Mouse (Mus musculus) left cerebral cortex, adult 11 months (tissue): ENCODE data around the gene 1700020A23Rik.
A peak's percentile ranks its signal among the peaks of the same experiment; 100 is the strongest.
"Not testable (repeated sequence)": the region's sequence is repeated elsewhere in the genome, so short reads cannot be mapped to it uniquely, and the experiment has no call there.

Source experiments
- DNase-seq: peaks from one replicate; pipeline ENCODE4 v3.0.0; 2022; ENCODE audit warnings: low spot score

Gene 1700020A23Rik

DNA sequence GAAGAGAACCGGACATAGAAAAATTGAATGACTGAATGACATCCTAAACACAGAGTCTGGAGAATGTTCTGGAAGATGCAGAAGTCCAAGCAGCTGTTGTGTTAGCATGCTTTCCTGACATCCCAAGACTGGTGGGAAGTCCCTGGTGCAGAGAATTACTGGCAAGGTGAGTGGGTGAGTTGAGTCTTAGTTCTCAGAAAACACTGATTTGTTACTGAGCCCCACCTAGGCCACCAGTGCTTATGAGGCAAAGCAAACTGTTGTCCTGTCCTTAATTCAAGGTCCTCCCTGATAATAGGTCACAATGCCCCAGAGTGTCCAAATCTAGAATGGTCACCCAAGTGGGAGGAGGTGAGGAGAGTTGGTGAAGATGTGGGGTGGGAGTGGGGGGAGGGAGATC lies at the start of gene 1700020A23Rik, which contains the start of gene Gm28372:
Gene 1700020A23Rik, plus strand, starts transcription at position 321 of the 400 bp plus-strand sequence.
Gene Gm28372, plus strand, starts transcription at position 301 of the 400 bp plus-strand sequence.
- no peak for DNase-seq

DNA sequence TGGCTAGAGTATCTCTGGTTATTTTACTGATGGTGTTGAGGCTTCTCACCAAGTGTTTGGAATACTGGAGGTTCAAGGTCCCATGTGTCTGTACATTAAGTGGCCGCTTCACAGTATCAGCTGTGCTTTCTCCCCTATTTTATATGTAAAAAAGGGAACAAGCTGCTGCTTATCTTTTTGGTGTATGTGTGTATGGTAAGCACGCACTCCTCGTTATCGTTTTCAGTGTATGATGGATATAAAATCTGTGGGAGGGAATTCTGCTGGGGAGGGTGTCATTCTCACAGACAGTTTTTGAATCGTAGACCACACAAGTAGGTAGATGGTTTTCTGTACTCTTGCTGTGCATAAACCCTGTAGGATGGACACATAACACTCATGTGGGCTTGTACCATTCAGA lies 47.5 kb upstream of the 1700020A23Rik start:
- no peak for DNase-seq

DNA sequence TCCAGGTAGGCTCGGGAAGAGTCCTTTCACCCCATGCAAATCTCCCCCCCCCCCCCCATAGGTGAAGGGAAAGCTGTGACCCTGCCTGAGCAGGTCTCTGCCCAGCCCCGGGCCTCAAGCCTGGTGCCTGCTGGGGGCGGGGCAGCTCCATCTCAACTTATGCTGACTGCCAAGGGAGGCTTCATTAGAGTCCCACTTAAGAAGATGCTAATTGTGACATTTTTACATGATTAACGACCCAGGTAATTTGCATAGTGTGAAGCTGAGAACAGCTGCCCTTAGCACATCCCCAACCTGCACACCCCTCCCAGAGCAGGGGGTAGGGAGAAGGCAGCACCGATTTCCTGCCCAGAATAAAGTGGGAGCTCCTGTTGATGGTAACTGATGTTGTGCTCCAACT lies 46.2 kb upstream of the 1700020A23Rik start:
- no peak for DNase-seq

DNA sequence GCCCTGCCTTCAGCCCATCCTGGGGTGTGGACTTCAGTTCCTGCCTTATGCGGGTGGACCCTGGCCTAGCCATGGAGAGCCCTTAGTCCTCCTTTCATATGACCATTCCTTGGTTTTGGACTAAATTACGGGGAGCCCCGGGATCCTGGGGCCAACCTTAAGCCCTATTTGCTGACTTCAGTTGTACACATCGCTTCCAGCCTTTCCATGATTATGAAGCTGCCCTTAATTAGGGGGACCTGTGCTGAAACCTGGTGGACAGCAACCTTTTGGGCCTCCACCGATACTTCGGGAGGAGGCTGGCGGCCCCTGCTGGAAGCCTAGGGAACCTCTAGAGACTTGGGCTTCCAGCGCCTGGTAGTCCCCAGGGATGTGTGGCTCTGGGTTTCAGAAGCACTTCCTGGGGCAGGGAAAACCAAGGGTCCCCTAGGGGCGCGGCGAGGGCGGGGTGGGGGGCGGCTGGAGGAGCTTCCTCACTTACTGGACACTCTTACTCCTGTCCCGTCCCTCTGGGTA lies 42.5 kb upstream of the 1700020A23Rik start:
- DNase-seq = peak; percentile 10

DNA sequence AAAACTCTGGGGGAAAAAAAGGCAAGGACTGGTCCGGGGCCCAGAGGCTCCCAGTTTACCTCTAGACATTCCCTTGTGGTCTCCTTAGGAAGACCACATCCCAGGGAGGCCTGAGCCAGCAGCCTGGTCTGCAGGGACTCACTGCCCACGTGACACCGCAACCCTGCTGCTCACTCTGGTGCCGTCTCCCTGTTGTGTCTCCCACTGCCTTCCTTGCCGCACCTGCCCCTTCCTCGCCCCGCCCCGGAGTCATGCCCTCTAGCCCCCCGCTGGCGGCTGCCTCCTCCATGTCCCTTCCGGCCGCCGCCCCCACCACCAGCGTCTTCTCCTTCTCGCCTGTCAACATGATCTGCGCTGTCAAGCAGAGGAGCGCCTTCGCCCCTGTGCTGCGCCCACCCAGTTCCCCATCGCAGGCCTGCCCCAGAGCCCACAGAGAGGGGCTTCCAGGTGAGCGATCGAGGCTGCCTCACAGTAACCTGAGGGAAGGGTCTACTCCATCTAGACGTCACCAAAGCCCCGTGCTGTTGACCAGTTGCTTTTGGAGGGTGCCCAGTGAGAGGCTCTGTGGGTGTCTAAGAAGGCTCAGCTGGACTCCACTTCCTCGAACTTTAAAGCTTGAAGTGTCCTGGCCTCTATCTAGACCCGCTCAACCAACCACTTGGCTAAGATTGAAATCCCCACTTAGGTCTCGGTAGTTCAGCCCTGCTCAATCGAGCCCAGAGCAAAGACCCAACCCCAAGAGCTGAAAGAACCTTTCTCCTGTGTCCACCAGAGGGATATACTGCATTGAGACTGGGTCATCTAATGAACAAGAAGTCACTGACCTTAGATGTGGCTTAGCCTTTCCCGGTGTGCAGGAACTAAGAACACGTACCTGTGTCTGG lies 39.6 kb upstream of the 1700020A23Rik start:
- DNase-seq = no peak

DNA sequence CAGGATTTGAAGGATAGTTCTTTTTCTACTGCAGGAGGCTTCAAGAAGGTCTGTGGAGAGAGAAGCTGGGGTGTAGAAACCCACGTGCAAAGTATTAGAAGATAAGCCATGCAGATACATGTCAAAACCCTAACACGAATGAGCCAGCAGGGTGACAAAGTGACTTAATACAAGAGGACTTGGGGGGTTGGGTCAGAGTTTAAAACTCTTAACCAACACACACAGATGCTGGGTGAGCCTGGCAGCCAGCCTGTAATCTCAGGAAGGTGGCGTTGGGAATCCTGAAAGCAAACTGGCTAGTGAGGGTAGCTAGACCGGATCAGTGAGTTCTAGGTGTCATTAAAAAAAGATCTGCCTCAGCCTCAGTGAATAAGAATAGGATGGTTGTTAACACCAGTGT lies 37.7 kb upstream of the 1700020A23Rik start:
- no peak for DNase-seq

DNA sequence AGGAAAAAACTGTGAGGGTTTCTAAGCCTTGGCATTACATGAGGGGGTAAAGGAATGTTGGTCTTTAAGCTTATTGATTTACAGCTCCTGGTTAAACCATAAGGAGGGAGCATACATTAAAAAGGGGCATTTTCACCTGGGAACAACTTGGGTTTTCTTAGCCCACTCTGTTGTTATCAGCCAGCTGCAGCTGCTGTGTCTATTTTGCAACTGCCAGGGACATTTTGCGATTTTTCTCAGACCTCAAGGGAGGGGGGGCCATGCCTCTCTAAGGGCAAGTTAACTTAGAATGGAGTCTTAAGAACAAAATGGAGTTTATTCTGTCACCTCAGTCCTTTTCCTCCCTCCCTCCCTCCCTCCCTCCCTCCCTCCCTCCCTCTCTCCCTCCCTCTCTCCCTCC lies 32.0 kb upstream of the 1700020A23Rik start:
- DNase-seq = not testable (repeated sequence)

DNA sequence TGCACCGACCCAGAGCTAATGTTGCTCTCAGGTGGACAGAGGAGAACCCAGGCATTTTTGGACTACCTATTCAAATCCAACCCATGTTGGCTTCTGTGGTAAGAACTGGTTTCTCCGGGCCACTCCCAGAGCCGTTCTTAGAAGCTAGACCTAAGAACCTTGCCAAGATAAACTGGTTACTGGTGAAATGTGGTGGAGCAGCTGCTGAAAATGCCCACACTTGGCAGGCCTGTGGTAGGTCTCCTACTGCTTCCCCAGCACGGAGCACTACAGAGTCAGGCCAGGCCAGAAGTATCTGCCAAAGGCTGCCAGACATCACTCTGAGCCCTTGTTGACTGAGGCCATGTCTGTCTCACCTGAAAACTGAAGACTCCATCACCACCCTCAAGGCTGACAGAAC lies 30.1 kb upstream of the 1700020A23Rik start:
- no peak for DNase-seq

DNA sequence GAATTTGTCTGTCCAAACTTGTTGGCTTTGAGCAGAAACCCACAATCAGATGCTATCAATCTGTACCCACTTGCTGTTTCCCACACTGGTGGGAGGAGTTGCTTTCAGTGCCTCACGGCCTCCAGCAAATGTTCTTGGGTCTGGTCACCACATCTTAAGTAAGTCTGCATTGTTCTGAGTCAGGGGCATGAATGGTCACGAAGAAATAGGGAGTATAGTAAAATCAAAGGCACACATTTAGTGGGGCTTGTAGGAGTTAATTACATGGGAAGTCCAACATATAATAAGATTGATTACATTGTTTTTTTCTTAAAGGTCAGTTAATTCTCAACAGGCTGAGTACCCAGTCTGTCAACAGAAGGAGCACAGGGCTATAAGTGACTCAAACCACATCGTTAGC lies 21.9 kb upstream of the 1700020A23Rik start:
- no peak for DNase-seq

DNA sequence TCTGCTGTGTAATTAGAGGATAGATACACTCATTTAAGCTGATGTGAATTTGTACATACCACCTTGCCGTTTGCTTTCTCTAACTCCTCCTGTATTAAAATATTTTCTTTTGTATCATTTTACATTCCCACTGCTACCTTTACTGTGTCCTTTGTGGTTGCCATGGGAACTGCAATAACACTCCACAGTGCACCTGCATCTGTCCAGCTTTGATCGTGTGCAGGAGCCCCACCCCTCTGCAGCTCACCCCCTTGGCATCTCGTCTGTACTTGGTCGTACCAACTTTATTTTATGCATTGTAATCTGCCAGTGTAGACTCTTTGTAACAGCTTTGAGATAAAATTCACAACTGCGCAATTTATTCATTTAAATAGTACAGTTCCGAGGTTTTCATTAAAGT lies 21.2 kb upstream of the 1700020A23Rik start:
- DNase-seq = no peak

DNA sequence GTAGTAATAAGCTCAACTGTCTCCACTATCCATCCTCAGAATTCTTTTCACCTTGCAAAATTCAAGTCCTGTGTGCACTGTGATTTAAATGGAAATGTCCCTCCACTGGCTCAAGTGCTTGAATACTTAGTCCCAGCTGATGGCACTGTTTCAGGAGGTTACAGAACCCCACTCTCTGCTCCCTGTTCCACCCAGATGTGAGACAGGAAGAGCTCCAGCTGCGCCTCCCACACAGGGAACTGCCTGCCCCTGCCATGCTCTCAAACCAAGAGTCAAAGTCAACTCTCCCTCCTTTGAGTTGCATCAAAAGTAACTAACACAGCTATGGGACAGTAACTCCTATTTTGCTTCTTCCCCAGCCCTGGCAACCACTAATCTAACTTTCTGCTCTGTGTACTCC lies 18.8 kb upstream of the 1700020A23Rik start:
- no peak for DNase-seq

DNA sequence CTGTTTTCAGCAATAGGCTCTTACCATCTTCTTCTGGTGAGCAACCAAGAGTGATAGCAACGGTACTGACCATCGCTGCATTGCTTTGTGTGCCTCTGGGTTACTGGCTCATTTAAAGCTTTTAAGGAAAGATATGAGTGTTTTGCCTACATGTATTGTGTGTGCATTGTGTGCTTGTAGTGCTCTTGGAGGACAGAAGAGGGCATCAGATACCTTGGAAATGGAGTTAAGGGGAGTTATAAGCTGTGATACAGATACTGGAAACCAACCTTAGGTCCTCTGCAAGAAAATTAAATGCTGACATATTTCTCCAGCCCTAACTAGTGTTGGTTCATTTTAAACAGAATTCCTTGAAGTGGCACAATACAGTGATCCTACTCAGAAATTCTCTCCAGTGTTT lies 16.3 kb upstream of the 1700020A23Rik start:
- DNase-seq = no peak

DNA sequence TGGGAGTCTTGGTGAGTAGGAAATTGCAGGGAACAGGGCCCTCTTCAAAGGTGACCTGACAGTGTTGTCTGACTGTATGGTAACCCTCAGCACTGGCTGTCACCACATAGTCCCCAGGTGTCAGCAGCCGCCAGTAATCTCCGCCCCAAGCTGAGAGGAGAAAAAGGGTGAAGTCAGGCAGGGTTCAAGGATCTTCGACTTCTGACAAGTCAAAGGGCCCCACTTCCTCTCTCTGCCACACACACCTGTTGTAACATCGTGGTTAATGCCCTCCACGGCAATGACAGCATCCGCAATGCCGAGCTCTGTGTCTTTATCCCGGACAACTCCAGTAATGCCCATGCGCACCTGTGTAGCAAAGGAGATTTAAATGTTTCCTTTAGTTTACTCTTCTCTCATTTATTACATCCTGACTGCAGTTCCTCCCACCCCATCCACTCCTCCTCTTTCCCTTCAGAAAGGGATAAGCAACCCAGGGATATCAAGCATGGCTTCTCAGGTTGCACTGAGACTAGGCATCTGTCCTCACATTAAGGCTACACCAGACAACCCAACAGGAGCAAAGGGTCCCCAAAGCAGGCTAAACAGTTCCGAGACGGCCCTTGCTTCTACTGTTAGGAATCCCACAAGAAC lies 13.9 kb upstream of the 1700020A23Rik start:
- DNase-seq = no peak

DNA sequence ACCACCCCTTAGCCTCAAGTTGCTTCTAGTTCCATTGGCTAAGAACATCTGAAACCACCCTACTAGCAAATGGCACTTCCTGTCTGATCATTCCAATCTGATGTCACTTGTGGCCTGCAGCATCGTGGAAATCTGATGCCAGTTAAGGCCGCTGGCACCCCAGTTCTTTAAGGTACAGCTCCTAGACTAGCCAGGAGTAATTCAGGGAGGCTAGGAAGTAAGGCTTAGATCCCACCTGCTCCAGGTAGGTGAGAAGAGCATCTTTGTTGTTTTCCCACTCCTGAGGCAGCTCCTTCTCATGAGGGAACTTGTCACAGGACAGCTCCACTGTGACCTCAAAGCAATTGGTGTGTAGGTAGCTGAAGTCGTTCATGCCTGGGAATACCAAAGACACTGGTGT lies 12.2 kb upstream of the 1700020A23Rik start:
- DNase-seq = no peak

DNA sequence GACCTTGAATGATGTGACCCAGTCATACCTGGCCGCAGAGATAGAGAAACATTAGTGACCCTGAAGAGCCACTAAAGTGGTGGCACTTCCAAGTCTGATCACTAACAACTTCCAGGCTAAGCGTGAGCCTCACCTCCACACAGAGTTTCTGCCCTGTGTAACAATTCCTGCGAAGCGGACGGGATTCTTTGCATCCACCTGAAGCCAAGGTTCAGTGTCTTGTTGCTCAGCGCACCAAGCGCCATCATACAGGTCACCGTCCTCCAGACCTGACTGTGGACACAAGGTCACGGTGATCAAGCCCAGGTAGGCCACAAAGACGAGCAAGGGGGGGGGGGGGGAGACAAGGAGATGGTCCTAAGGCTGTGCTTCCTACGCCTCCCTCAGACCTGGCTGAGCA lies 9.4 kb upstream of the 1700020A23Rik start:
- DNase-seq = no peak

DNA sequence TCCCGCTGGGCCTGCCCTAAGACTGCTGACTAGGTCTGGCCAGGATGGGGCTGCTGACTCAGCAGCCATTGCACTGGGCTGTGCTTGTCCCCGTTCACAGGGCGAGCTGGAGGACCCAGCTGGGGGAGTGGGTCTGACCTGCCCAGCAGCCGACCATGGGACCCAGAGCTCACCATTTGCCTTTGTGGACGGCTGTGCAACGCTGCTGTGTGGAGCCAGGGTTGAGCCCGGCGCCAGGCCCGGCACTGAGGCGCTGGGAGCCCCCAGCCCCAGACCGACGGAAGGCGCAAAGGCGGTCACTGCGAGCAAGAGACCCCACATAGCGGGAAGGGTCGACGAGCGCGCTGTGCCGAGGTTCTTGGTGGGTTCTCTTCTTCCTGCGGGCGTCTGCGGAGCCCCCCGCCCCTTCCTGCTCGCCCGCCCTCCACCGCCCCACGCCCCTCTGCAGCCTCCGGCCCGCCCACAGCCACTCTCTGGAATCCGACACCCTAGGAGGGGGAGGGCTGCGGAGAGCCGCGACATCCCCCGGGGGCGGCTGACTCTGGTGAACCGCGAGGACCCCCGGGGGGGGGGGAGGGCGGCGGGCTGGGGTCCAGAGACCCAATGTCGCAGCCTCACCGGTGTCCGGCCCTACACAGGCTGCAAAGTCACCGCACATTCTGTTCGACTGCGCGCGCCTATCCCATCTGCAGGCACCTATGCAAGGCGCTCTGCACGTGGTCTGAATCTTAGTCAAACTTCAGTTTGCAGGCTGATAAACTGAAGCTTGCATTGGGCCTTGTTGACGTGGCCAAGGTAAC lies 7.7 kb upstream of the 1700020A23Rik start, which contains the start of gene Cpxm1:
Gene Cpxm1, minus strand, starts transcription at position 389 of the 800 bp plus-strand sequence.
- DNase-seq = no peak

DNA sequence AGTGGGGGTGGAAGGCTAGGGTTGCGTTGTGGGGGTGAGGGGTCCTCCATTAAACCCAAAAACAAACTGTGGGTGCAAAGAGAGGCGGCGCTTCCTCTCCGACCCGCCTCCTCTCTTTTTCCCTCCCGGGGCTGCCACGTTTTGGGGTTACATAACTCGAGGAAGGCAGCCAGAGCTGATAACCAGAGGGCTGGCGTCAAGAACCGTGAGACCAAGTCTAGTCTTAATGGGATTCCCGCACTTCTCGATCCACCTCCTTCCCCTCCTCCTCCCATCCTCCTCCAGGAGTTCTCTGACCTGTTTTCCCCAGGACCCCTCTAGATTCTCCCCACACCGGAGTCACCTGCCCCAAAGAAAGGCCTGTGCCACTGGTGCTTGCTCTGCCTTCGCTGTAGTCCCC lies 7.0 kb upstream of the 1700020A23Rik start:
- DNase-seq = no peak

DNA sequence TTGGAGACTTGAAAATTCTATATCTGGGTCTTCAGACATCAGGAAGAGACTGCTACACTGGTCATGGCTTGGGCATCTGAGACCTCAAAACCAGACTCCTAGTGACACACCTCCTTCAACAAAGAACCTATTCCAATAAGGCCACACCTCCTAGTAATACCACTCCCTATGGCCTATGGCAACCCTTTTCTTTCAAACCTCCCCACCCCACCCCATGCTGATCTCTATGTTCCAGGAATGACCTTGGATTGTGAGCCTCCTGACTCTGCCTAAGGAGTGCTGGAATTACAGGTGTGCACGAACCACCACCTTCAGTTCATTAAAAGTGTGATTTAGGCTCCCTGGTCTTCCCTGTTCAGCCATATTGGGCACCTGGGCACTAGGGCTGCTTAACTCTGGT lies 5.0 kb upstream of the 1700020A23Rik start:
- no peak for DNase-seq

DNA sequence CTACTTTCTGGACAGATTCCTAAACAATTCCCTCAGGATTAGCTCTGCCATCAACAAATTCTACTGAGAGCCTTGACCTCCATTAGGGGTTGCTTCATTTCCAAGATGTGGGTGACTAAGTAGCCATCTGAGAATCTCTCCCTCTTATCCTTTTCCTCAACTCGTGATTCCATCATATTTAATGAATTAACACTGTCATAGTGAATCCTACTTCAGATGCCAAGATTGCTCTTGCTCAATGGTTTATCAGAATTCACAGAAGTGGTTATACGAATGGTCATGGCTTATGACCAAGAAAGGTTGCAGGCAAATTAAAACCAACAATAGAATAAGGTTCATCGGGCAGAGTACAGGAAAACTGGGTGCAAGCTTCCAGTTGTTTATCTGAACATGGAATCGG lies 3.2 kb upstream of the 1700020A23Rik start:
- DNase-seq = no peak

DNA sequence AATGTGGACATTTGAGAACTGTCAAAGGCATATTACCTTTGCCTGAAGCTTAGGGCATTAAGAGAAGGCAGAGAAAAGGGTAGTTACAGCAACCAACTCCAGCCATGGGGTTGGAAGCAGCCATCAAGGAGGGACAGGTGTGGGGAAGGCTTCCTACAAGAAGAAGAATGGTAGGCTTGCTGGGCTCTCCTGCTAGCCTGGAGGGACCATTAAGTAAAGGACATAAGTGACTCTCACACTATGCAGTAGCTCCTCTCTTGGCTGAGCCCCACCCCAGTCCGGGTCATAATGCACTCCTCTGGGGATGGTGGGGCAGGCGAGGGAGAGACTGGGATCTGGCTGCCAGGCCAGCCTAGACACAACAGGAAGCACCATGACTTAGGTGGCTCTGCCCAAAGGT lies 1.1 kb downstream of the 1700020A23Rik start, which contains the start of gene Tmem239:
Gene Tmem239, plus strand, starts transcription at position 301 of the 400 bp plus-strand sequence.
- no peak for DNase-seq

DNA sequence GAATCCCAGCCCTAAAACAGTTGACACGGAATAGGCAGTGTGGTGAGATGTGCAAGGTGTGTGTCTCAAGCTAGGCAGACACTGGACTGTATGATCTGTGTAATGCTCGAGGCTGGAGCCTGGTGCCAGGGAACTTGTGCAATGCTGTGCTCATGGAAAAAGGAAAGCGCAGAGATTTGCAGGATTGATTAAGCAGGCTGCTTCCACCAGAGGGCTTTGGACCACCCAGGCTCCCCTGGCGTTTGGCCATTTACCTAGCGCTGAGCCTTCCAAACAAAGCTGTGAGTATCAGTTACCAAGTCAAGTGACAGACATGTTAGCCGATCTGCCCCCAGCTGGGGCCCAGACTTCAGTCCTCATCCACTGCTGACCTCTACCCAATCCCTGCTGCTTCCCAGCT lies 3.1 kb downstream of the 1700020A23Rik start:
- no peak for DNase-seq
